Mouse (Mus musculus): Measurements from ENCODE around the gene Agmat. TPM values are rescaled to one million over a fixed set of nuclear protein-coding genes. Genes with fewer than 3 reads are reported as not detected.
A peak's percentile ranks its signal among the peaks of the same experiment; 100 is the strongest.
"Not testable (repeated sequence)": the region's sequence is repeated elsewhere in the genome, so short reads cannot be mapped to it uniquely, and the experiment has no call there.

Agmat gene
- total RNA-seq, 2 experiments from 2014 or later, result 0.78 to 1.2 TPM

DNA sequence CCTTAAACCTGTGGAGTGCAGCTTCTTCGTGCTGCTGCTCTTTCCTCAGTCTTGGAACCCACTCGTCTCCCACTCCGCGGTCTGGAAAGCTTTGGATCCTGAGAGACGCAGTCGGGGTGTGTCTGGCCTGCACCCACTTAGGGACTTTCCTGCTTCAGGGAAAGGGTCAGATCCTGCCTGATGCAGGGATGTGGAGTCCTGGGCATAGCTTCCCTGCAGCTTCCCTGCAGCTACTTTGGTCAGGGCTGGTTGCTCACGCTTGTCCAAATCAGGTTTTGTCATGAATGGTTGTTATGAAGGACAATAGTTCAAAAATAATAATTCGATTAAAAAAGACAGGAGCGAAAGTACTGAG is 11.3 kb upstream of the Agmat start:
- DNase-seq, result no peak

DNA sequence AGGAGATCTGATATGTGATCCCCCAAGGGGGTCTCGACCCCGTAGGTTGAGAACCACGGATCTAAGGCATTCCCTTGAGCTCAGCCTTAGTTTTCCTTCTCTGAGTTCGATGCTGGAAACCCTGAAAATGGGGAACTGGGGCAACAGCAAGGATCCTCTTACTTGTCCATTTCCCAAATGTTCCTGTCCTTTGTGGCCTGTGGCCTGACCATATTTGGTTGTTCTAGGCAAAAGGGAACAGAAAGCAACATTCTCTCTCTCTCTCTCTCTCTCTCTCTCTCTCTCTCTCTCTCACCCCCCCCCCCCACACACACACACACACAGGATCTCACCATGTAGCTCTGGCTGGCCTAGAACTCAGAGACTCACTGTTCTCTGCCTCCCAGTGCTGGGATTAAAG is 9.6 kb upstream of the Agmat start:
- DNase-seq, result no peak

DNA sequence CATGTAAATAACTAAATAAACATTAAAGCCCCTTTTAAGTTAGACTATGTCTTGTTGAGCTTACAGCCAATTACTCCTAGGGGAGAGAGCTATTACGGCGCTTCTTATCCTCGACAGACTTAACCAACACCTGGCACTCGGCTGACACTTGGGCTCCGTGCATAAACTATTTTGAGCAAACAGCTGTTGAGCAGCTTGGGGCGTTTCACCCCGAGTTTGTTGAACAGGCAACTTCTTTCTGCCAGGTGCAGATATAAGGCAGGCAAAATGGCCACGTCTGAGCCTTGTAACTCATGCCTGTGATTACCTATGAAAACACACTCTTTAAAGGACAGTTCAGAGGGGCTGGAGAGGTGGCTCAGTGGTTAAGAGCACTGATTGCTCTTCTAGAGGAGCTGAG is 8.5 kb upstream of the Agmat start:
- DNase-seq, result no peak

DNA sequence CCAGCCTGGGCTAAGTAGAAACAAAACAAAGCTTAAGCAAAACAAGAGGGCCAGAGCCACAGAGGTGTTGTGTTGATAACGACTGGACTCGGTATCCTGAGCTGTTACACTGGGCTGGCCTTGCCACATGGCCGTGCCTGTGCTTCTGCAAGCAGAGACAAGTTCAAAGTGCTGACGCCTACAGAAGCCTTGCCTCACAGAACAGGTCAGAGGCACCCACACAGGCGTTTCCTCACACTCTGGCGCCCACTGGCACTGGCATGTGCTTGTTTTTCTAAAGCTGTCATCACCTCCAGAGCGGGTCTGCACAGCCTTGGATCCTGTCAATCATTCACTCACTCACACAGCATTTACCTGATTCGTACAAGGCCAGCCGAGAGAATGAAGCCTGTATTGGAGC is 4.6 kb upstream of the Agmat start:
- DNase-seq, result no peak

DNA sequence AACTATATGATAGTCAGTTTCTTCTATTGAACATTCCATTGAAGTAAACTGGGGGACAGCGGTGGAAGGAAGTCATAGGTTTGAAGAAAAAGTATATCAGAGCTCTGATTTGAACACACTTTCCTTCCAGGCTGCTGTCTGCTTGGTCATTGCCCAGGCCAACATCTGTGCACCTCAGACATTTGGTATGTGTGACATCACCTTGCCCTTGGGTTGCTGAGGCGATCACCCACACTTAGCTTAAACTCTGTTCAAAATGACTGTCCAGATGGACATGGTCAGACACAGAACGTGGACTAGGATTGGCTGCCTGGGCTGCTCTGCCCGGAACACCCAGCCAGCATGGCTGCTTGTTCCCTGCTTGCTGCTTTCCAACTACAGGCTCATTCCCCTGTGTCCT is 4.1 kb upstream of the Agmat start:
- DNase-seq, result no peak

DNA sequence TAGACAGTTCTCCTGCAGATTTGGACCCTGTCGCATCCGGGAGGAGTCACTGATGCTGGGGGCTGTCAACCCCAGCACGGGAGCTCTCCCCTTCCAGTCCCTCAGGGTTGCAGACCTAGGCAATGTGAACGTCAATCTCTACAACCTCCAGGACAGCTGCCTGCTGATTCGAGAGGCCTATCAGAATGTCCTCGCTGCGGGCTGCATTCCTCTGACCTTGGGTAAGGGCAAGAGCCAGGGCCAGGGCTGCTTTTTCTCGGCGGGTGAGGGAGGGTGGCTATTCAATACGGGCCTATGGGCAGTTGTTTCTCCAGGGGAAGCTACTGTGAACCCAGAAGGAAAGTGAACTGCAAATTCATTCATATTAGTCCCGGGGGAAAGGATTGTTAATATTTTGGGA is 3.1 kb downstream of the Agmat start:
- peak; percentile 58 for DNase-seq

DNA sequence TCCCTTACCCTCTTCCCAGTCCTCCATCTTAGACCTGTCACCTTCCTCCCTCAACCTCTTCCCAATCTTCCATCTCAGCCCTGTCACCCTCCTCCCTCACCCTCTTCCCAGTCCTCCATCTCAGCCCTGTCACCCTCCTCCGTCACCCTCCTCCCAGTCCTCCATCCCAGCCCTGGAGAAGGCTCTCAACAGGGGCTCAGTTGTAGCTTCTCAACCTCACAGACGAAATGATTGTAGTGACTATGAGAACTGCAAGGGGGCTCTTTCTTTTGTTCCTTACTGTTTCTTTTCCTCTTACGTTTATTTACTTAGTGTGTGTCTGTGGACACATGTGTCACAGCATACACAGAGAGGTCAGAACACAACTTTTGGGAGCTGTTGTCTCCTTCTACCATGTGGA is 4.4 kb downstream of the Agmat start:
- DNase-seq, result no peak

DNA sequence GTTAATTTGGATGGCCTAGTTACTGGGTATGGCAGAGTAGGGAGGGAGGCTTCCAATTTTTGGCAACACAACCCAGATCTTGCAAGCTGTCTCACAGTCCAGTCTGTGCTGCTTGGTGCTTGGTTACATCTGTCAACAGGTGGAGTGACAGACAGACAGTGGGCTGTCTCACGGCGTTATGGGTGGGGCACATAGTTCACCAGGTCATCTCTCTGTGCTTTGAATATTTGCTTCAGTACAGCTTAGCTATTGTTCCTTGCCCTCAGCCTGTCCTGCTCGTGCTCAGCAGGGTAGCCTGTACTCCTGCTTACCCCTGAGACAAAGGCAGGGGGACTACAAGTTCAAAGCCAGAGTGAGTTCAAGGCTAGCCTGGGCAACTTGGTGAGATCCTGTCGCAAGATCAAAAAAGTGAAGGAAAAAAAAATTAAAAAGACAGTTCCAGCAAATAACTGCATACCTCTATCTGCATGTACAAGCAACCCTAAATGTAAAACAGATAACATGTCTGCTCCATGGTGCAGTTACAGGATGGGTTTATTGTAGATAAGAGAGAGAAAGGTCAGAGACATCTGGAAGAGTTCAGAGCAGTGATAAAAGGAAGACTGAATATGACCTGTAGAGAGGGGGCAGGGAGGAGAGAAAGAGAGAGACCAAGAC is 5.1 kb downstream of the Agmat start:
- DNase-seq, result no peak

DNA sequence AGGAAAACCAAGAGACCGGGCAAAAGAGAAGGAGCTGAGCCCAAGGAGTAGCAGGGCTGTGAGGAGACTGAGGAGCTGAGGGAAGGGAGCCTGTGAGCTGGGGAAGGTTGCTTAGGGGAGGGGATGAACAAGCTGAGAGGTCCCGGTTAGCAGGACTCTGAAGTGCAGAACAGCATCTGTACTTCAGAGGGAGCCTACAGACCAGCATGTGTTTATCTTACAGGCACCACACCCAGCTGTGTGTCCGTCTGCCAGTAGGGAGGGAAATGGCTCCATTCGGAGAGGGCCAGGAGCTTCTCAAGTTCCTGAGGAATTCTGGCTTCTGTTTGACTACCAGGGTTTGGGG is 5.6 kb downstream of the Agmat start:
- no peak for DNase-seq

DNA sequence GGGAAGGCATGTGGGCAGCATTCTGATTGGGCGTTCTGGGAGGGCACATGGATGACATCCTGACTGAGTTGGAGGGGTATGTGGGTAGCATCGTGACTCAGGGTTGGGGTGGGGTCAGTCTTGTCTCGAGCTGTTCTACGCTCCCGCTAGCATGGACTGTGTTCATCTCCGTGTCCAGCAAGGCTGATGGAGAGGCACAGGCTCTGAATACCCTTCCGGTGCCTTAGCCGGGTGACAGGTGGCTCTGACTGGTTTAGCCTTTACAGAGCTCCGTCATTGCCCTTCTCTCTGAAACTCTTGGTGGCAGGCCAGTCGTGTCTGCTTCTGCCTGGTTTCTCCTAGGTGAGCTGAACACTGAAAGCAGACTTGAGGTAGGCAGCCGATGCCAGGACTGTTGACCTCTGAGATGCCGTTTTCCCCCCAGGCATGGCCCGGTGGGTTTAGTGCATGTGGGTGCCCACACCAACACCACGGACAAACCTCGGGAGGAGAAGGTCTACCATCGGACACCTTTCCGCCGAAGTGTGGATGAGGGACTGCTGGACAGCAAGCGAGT is 9.0 kb downstream of the Agmat start:
- DNase-seq, result no peak

DNA sequence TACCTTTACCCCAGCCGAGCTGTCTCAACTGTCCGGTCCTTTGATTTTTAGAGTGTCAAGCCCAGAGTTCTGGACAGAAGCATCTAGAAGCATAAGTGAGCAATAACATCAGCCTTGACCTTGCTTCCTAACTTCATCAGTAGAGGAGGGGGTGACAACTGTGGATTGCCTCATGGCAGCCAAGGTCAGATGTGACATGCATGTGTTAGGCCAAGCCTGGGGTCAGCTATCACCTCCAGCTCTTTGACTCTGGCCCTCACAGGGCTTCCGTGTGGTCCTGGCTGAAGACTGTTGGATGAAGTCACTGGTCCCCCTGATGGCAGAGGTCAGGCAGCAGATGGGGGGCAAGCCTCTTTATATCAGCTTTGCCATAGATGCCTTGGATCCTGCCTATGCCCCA is 10.7 kb downstream of the Agmat start:
- no peak for DNase-seq

DNA sequence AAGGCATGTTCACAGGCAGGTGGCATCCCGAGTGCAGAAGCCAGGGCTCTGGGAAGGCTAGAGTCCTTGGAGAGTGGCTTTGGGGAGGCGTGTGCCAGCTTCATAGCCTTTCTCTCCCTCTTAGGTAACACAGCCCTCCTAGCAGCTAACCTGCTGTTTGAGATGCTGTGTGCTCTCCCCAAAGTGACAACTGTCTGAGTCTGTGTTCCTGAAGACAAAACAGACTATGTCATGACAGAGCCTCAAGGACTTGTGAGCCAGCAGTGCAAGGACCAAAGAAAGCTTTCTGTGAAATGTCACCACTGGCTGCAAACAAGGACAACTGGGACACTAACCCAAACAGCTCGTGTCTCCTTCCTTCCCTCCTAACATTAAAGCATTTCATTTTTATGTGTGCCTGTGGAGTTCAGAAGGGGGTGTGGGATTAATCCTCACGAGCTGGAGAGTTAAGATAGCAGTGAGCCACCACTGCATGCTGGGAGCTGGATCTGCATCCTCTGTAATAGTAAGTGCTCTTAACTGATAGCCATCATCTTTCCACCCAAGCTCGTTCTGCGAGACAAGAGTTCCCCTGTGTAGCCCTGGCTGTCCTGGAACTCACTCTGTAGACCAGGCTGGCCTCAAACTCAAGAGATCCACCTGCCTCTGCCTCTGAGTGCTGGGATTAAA is 12.5 kb downstream of the Agmat start:
- no peak for DNase-seq

DNA sequence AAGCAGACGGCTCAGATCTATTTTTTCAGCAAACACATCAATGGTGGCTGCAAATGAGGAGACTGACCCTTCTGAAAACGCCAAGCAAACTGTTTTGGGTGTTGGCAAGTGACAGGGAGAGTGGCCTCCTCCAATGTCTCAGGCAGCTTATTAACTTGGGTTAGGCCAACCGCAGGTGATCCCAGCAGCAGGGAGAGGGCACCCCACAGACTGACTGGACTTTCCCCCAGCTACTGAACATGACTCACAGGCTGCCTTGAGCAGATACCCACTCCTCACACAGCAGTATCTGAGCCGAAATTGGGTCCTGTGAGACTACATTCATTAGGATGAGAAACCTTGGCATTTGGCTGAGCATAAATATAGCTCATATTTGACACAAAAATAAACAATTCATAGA is 14.5 kb downstream of the Agmat start:
- DNase-seq, result no peak

DNA sequence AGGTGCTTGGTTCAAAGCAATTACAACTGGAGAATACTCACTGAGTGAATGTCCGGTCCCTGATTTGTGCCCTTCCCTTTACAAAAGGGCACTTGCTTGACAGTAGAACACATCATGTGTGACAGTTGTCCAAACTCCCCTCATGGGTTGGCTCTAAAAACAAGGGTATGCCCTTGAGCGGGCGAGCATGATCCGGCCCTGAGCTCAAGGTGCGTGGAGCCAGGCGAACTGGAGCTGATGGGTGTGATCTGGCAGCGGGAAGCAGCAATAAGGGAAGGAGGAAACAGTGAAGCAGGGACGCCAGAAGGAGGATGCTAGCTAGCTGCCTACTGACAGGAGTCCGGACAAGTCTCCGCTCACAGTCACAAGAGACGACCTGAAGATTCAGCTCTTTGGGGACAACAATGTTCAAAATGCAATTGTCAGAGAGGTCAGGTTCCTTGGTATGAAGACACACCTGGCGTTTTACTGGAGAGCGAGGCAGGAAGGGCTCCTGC is 15.7 kb downstream of the Agmat start:
- DNase-seq, result no peak

DNA sequence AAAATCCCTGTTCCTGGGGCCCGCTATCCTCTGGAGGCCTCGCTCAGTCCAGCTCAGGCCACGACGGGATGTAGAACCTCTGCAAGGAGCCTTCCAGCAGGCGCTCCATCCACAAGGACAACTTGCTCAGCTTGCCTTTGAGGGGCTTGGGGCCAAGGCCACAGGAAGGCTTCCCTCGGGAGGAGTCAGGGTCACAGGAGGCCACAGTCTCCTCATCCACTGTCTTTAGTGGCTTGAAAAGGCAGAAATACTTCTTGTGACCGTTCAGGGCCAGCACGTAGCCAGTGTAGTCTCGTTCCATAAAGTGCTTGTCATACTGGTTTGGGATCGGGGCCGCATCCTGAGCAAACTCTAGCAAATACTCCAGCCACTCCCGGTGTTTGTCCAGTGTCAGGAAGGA is 17.0 kb downstream of the Agmat start:
- no peak for DNase-seq

DNA sequence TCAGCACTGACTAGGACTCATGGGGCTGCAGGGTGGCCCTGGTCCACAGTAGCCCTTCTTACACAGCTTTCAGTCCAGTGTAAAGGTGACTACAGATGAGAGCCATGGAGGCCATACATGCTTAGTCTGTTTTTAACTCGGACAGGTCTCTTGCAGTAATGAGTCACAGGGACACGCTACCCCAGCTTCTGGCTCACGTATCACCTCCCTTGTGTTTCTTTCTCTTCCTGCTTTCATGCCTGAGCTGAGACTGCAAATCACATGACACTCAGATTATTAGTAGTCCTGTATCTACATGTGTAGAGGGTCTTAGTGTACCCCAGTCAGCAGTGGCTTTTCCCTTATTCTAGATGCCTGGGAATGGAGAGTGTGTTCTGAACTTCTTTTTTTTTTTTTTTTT is 18.5 kb downstream of the Agmat start:
- no peak for DNase-seq

DNA sequence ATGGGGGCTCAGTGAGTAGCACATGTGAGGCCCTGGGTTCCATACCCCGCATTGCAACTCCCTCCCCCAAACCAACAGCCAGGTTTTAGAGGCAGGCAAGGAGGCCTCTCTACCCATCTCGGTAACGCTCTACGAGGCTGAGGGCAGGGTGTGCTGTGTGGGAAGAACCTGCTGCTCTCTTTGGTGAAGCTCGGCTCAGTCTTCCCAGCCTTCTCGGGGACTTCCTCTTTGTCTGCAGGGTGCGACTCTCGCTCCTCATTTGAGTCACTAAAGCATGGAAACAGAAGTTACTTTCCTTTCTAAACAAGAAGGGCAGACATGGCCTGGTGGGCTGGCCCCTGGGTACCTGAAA is 19.8 kb downstream of the Agmat start:
- DNase-seq, result no peak

DNA sequence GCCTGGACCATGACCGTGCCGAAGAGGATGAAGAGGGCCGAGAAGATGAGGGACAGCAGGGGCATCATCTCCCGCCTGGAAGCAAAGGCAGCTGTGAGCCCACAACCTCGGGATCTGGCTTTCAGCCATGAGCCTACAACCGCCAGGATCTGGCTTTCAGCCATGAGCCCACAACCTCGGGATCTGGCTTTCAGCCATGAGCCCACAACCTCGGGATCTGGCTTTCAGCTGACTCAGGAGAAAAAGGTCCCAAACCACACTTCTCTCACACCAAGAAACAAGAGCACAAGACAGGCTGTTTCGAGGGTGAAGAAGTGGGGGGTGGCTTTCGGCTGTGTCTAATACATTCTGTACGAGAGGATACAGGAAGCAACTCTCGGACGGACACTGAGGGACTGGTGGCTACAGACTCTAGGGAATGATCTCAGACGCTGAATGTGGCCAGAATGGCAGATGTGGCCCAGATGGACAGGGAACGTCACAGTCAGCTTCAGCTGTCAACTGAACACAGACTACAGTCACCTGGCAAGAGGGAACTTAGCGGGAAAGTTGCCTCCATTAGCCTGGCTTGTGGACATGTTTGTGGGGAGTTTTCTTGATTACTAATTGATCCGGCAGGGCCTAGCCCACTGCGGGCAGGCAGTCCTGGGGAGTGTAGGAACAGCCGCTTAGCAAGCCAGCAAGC is 20.3 kb downstream of the Agmat start:
- DNase-seq, result peak; percentile 31

DNA sequence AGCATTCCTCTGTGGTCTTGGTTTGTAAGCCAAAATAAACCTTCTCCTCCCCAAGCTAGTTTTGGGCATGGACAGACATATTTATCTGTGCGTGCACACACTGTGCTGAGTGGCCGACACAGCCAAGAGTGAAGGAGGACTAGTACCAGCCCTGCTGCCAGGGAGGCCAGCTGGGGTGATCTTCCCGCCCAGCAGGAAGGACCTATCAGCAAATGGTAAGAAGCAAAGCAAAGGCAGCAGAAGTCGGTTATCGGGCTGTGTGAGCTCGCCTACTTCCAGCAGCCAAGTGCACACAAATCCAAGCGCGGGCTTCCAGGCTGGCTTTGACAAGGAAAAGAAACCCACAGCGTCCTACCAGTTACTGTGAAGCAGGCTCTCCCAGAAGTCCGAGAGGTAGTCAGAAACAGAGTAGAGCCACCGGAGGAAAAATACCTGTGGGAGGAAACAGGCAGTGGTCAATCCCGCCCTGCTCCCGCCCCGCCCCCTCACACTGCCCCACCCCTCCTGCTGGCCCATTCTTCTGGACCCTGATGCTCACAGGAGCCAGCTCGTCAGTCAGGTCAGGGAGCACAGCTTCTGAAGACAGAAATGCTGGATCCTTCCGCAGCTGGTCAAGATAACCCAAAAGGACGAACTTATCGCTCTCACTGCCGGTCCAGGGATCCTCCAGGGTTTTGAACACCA is 21.0 kb downstream of the Agmat start:
- DNase-seq, result peak; percentile 30

DNA sequence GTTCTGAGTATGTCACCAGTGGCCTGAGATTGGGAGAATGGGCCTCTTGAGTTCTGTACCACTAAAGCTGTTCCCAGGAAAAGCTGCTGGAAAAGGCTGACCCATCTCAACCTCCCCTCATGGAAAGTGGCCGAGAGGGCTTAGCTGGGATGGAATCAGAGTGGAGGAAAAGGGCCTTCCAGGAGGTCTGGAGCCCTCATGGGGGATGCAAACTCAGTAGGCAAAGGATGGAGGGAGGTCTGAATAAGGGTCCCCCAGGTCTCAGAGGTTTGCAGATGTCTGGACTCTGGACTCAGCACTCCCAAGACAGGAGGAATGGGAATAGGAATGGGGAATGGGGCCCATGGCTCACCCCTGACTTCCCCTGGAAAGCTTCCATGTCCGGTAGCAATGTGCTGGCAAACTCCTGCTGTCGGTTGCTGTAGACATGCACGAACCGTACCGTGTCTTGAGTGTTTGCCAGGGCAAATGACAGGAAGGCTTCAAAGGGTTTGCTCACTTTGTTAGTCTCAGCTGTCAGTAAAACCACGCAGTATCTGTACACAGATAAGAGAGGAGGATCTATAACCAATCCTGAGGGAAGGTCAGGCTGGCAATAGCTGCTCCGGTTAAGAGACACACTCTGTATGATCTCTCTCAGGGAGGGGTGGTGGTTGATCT is 23.2 kb downstream of the Agmat start:
- no peak for DNase-seq

DNA sequence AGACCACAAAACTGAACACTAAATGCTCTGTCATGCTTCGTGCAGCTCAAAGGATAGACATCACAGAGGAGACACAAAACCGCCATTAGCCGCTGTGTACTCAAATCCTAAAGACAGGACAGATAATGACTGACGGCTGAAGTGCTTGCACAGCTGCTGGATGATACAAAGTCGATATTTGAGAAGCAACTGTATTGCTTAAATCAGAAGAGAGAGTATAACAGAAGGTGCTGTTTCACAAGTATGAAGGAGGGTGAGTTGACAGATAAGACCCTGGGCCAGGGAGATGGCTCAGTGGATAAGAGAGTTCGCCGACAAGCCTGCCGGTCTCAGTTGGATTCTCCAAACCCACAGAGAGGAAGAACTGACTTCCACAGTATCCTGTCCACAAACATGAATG is 25.4 kb downstream of the Agmat start:
- DNase-seq, result no peak

DNA sequence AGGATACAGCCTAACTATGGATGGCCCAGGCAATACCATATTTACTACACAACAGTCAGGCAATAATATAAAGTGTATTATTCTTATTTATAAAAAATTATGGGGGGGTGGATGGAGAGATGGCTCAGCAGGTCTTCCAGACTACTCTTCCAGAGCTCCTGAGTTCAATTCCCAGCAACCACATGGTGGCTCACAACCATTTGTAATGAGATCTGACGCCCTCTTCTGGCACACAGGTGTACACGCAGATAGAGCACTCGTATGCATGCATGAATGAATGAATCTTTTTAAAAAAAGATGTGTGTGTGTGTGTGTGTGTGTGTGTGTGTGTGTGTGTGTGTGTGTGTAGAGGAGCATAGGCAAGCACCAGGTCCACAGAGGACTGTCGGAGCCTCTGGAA is 26.5 kb downstream of the Agmat start:
- DNase-seq, result not testable (repeated sequence)

DNA sequence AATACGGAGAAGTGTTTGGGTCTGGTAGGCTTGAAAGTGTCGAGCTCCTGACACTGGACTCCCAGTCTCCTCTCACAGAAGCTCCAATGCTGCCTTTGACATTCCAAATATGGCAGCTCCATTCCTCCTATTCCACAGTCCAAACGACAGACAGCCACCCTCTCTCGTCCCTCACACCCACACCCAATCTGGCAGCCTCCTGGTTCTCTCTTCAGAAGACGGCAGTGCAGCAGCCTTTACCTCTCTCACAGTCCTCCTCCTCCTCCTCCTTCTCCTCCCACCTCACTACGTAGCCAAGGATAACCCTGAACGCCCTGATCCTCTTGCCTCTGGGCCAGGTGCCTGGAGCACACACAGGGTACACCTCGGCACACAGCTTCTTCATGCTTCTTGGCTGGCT is 33.4 kb downstream of the Agmat start:
- no peak for DNase-seq
